Mouse (Mus musculus) liver, embryonic 14.5 days (tissue): Measurements from ENCODE around the gene Sel1l2. TPM values are rescaled to one million over a fixed set of nuclear protein-coding genes. Genes with fewer than 3 reads are reported as not detected.

Source experiments
- ATAC-seq: fragments of 200-750 bp; cut with Nextera tagmentation; 2 replicates; pipeline ENCODE4 v1.8.0; 2017; ENCODE audit warnings: moderate number of reproducible peaks, mild to moderate bottlenecking, moderate library complexity; ENCODE audit not compliant: insufficient read depth
- DNase-seq, 3 experiments: peaks; one replicate each; pipeline ENCODE4 v3.0.0-alpha.2; 2012 to 2013; ENCODE audit warnings: low read depth in 3 of 3, low spot score in 3 of 3
- H3K27ac ChIP-seq: fragments of 300-500 bp; sonication (generic); 2 replicates; pipeline ENCODE4 v1.5.1; 2014; ENCODE audit warnings: moderate library complexity, mild to moderate bottlenecking, control low read depth, inconsistent platforms
- H3K27me3 ChIP-seq: fragments of 300-500 bp; sonication (generic); 2 replicates; pipeline ENCODE4 v1.6.1; 2014; ENCODE audit warnings: mild to moderate bottlenecking, low read length, moderate library complexity; ENCODE audit not compliant: control insufficient read depth, insufficient read depth
- H3K36me3 ChIP-seq: fragments of 300-500 bp; sonication (generic); replicated peaks from 2 replicates; pipeline ENCODE4 v1.6.1; 2014; ENCODE audit warnings: low read depth; ENCODE audit not compliant: control insufficient read depth, insufficient read depth
- H3K4me1 ChIP-seq, 2 experiments: fragments of 200-500 bp in 1 of 2; fragments of 300-500 bp in 1 of 2; sonication (generic) in 1 of 2; replicated peaks; 2 replicates each; pipeline ENCODE4 v1.6.1; 2012 to 2014; ENCODE audit warnings: antibody characterized with exemption in 1 of 2, inconsistent platforms in 1 of 2, low read length in 1 of 2; ENCODE audit not compliant: control insufficient read depth in 2 of 2, insufficient read depth in 2 of 2
- H3K4me2 ChIP-seq: fragments of 300-500 bp; sonication (generic); 2 replicates; pipeline ENCODE4 v1.6.1; 2014; ENCODE audit warnings: low read depth, mild to moderate bottlenecking, control low read depth, moderate library complexity
- H3K4me3 ChIP-seq, 2 experiments: fragments of 200-500 bp in 1 of 2; fragments of 300-500 bp in 1 of 2; sonication (generic) in 1 of 2; 2 replicates each; pipeline ENCODE4 v1.5.1; 2012 to 2014; ENCODE audit warnings: low read depth in 2 of 2, low read length in 2 of 2, mild to moderate bottlenecking in 2 of 2, control low read depth in 1 of 2, inconsistent platforms in 1 of 2, moderate library complexity in 1 of 2; ENCODE audit not compliant: insufficient read depth in 1 of 2
- H3K9ac ChIP-seq: fragments of 300-500 bp; sonication (generic); replicated peaks from 2 replicates; pipeline ENCODE4 v1.6.1; 2014; ENCODE audit warnings: mild to moderate bottlenecking, control low read depth, moderate library complexity
- H3K9me3 ChIP-seq: fragments of 300-500 bp; sonication (generic); 2 replicates; pipeline ENCODE4 v1.6.1; 2016; ENCODE audit warnings: low read length, mixed read lengths; ENCODE audit not compliant: control insufficient read depth
- CTCF ChIP-seq: IDR thresholded peaks from 2 replicates; pipeline ENCODE4 v1.5.1; 2016; ENCODE audit warnings: antibody characterized with exemption, low read depth, control low read depth
- EP300 ChIP-seq: IDR thresholded peaks from 2 replicates; pipeline ENCODE4 v1.6.1; 2016; ENCODE audit warnings: antibody characterized with exemption, low read depth
- WGBS: fragments of 180-500 bp; shearing (Covaris S2); extraction: QIAGEN DNeasy Blood & Tissue Kit; methylation state at CpG from one replicate; pipeline ENCODE4 v1.1.7; 2014; ENCODE audit not compliant: insufficient replicate concordance; 5-methylcytosine and 5-hydroxymethylcytosine counted together
- polyA plus RNA-seq, 2 experiments: library from polyadenylated mRNA; depleted of rRNA in 1 of 2; stranded (reverse) in 1 of 2; unstranded in 1 of 2; fragments of >200 nt; fragmentation: Nextera tagmentation in 1 of 2; extraction: Ambion mirVana in 1 of 2; gene quantifications; 2 replicates each; pipeline versions ENCODE4 v1.2.1 to v1.2.3; 2012 to 2014

The Sel1l2 gene
- polyA plus RNA-seq, 2 experiments: not detected

GRCm38 (mm10) chr2:140395179-140395578 is 5.7 kb upstream of the Sel1l2 start, which contains the start of gene Macrod2:
Gene Macrod2, plus strand, starts transcription at chr2:140395309.
- Histone ChIP-seq H3K4me3 (peak within 1 kb of the TSS; percentile 60 to 72), H3K4me1 (peaks cover 0 to 3% of the 10 kb centered on the region in 2 experiments; a peak in 1 of 4 replicates), H3K27ac (no peak within 1 kb of the TSS), H3K9me3 (no peaks in the 10 kb centered on the region), H3K36me3 (no peaks in the 10 kb centered on the region), H3K4me2 (peak within 1 kb of the TSS; percentile 89), H3K9ac (peak within 1 kb of the TSS; percentile 60), H3K27me3 (peaks cover 14% of the 10 kb centered on the region)
- peak; percentile 99 for ATAC-seq
- DNase-seq: peak; percentile 92 to 95 (median 92)
- TF ChIP-seq CTCF: no peak
- TF ChIP-seq EP300: no peak
- WGBS: under 1% methylated on average over 42 of the region's 47 CpGs

GRCm38 (mm10) chr2:140364804-140365203 is 24.7 kb downstream of the Sel1l2 start:
- Histone ChIP-seq H3K4me3 (no peak overlapping the region), H3K9ac (no peak overlapping the region), H3K4me1 (no peaks in the 10 kb centered on the region), H3K9me3 (no peaks in the 10 kb centered on the region), H3K4me2 (no peak overlapping the region), H3K27ac (no peak overlapping the region), H3K27me3 (no peaks in the 10 kb centered on the region), H3K36me3 (no peaks in the 10 kb centered on the region)
- ATAC-seq (no peak), DNase-seq (no peak)
- TF ChIP-seq CTCF: no peak
- no peak for TF ChIP-seq EP300
- 54% methylated on average over 1 of the region's 1 CpGs for WGBS

GRCm38 (mm10) chr2:140359905-140360304 is 29.6 kb downstream of the Sel1l2 start:
- TF ChIP-seq EP300 (no peak), CTCF (no peak)
- WGBS: 26% methylated on average over 2 of the region's 2 CpGs
- no peak for DNase-seq
- no peaks in the 10 kb centered on the region for H3K27me3 ChIP-seq
- H3K36me3 ChIP-seq: no peaks in the 10 kb centered on the region
- peak; percentile 18; the same call in 1 of the 2 replicates for ATAC-seq
- no peaks in the 10 kb centered on the region for H3K4me1 ChIP-seq
- H3K4me3 ChIP-seq: no peak overlapping the region
- H3K27ac ChIP-seq: no peak overlapping the region
- H3K4me2 ChIP-seq: no peak overlapping the region
- no peaks in the 10 kb centered on the region for H3K9me3 ChIP-seq
- H3K9ac ChIP-seq: no peak overlapping the region

DNA sequence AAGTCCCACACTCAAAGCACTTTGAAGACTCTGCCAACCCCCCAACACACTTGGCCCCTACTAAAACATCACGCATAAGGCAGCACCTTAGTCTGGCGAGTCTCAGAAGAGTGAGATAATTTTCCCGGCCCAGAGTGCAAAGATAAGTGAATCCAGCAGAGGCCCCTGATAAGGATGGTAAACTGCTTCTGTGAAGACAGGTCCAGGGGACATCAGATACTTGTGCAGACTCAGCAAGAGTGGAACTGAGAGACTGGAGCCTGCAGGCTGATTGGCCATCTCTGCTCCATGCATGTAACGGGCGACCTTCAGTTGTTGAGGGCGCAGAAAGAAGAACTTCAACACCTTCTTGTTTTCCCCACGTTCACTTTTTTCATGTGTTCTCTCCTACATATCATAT is 47.1 kb downstream of the Sel1l2 start:
- Histone ChIP-seq H3K27ac (no peak overlapping the region), H3K4me3 (no peak overlapping the region), H3K9me3 (no peaks in the 10 kb centered on the region), H3K9ac (no peak overlapping the region), H3K4me1 (no peaks in the 10 kb centered on the region), H3K4me2 (no peak overlapping the region), H3K27me3 (no peaks in the 10 kb centered on the region), H3K36me3 (no peaks in the 10 kb centered on the region)
- ATAC-seq (no peak), DNase-seq (no peak)
- TF ChIP-seq CTCF: no peak
- 40% methylated on average over 7 of the region's 7 CpGs for WGBS

DNA sequence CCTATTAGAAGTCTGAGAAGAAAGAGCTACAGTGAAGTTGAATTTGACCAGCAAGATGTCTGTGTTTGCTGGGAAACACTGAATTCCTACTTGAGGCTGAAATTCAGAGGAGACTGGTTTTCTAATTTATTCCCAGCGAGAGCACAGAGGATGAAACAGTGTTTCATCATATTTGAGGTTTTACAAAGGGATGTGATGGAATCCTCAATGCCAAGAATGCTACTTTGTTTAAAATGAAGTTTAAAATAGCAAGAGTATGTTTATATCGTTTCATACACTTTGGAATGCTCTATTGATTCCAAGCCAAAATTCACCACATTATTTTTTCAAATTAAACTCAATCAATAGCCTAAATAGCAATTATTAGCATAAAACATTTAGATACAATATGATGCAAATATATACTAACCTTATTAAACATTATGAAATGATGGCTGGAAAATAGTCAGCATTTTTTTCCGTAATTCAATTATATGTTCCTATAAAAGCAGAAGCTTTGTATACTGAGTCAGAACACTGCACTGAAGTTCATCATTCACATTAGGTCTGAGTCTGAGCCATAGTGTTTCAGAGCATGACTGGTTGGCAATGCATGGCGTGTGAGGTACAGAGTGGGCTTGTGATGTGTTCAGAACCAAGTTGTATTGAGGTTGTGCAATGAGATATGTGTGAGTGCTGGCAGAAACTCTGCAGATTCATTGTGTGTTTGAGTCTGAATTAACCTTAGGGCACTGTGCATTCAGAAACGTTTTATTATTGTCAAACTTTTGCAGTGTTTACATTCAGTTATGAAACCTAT is 58.8 kb downstream of the Sel1l2 start:
- no peak for ATAC-seq
- no peak for TF ChIP-seq EP300

More for the DNA sequence above, 58.8 kb downstream of the Sel1l2 start:
- Histone ChIP-seq H3K4me2 (no peak overlapping the region), H3K9me3 (no peaks in the 10 kb centered on the region), H3K9ac (no peak overlapping the region), H3K27me3 (no peaks in the 10 kb centered on the region), H3K4me3 (no peak overlapping the region), H3K4me1 (no peaks in the 10 kb centered on the region), H3K36me3 (no peaks in the 10 kb centered on the region), H3K27ac (no peak overlapping the region)
- WGBS: 48% methylated on average over 5 of the region's 5 CpGs
- no peak for DNase-seq
